Comparison of ENCODE assay signal across 13 mouse cellular contexts in genomic region chr9:115543665-115544064, GRCm38 (mm10).
DNase-seq lines count a peak whose midpoint lies in the region; ATAC-seq and TF ChIP-seq lines count a peak whose summit lies in the region.
"Had no signal": no experiment of that assay in that cellular context is flagged by ENCODE, and none has a peak within 500 bp of the region (broad histone marks: within the 10 kb centered on the region; RNA-seq: fewer than 3 reads in every experiment).

No protein-coding gene starts in this region.

- no peaks in the 10 kb centered on the region for H3K9me3 ChIP-seq in kidney, embryonic 15.5 days (replicated peaks)
- no peaks in the 10 kb centered on the region for H3K9me3 ChIP-seq in stomach, embryonic 15.5 days
- H3K9me3 ChIP-seq in stomach, postnatal 0 days (ENCODE audit: control insufficient read depth, low read length): no peaks in the 10 kb centered on the region
- H3K9me3 ChIP-seq in embryonic facial prominence, embryonic 10.5 days: peaks cover 4% of the 10 kb centered on the region; the same call in 1 of the 2 replicates

- TF ChIP-seq CTCF in stomach, postnatal 0 days (IDR thresholded peaks at IDR 0.05; ENCODE audit: low read depth): no peak

- peaks cover 19% of the 10 kb centered on the region for H3K4me1 ChIP-seq in kidney, embryonic 15.5 days
- H3K4me1 ChIP-seq in stomach, embryonic 15.5 days: peaks cover 3% of the 10 kb centered on the region; the same call in 1 of the 2 replicates
- no peaks in the 10 kb centered on the region for H3K4me1 ChIP-seq in stomach, postnatal 0 days (replicated peaks; ENCODE audit: control insufficient read depth, insufficient read depth)
- H3K4me1 ChIP-seq in embryonic facial prominence, embryonic 10.5 days: peaks cover 26% of the 10 kb centered on the region

- H3K4me3 ChIP-seq in kidney, embryonic 15.5 days (replicated peaks): no peak overlapping the region
- no peak overlapping the region for H3K4me3 ChIP-seq in stomach, embryonic 15.5 days (replicated peaks)
- no peak overlapping the region for H3K4me3 ChIP-seq in stomach, postnatal 0 days (ENCODE audit: low read depth, low read length)
- H3K4me3 ChIP-seq in embryonic facial prominence, embryonic 10.5 days: no peak overlapping the region
- H3K4me3 ChIP-seq: limb, embryonic 12.5 days; megakaryocyte, embryonic 14.5 days had no signal

- H3K4me2 ChIP-seq in kidney, embryonic 15.5 days: no peak overlapping the region
- H3K4me2 ChIP-seq in stomach, embryonic 15.5 days: no peak overlapping the region
- no peak overlapping the region for H3K4me2 ChIP-seq in stomach, postnatal 0 days (replicated peaks; ENCODE audit: low read depth)
- H3K4me2 ChIP-seq: limb, embryonic 12.5 days had no signal

- ATAC-seq in kidney, embryonic 15.5 days (replicated peaks; ENCODE audit: low FRiP score): no peak
- ATAC-seq in stomach, embryonic 15.5 days (ENCODE audit: insufficient read depth, low FRiP score, low read depth): peak; percentile 39; the same call in 1 of the 2 replicates
- ATAC-seq in stomach, postnatal 0 days (ENCODE audit: low FRiP score, low TSS enrichment): no peak
- ATAC-seq: activated CD4-positive, CD25-positive, alpha-beta regulatory T cell, adult 4 months; CD4-positive, CD25-positive, alpha-beta regulatory T cell, adult 4 months; forebrain, postnatal 0 days had no signal

- no peak for TF ChIP-seq EP300 in stomach, postnatal 0 days (optimal IDR thresholded peaks at IDR 0.05)

- WGBS in kidney, embryonic 15.5 days: 46% methylated on average over 9 of the region's 9 CpGs
- WGBS in stomach, embryonic 15.5 days: 46% methylated on average over 9 of the region's 9 CpGs
- 48% methylated on average over 9 of the region's 9 CpGs for WGBS in stomach, postnatal 0 days
- WGBS in embryonic facial prominence, embryonic 10.5 days: 77% methylated on average over 9 of the region's 9 CpGs

- no peak overlapping the region for H3K9ac ChIP-seq in kidney, embryonic 15.5 days
- H3K9ac ChIP-seq in stomach, embryonic 15.5 days: no peak overlapping the region
- no peak overlapping the region for H3K9ac ChIP-seq in stomach, postnatal 0 days (ENCODE audit: low read length)
- H3K9ac ChIP-seq: forebrain, postnatal 0 days; limb, embryonic 12.5 days had no signal

- DNase-seq in kidney, postnatal 10 days: peak; percentile 22
- DNase-seq in stomach, postnatal 0 days (ENCODE audit: low spot score): no peak
- DNase-seq in embryonic facial prominence, embryonic 10.5 days (ENCODE audit: low spot score): no peak
- peak; percentile 49 to 75 for DNase-seq in lung, postnatal 4 days
- no peak for DNase-seq in c-Kit-positive CD71-positive TER-119-positive erythroid progenitor cells, embryonic 14.5 days (ENCODE audit: low spot score)
- DNase-seq: forebrain, postnatal 0 days; right cerebral cortex, postnatal 4 days had no signal

- H3K27ac ChIP-seq in kidney, embryonic 15.5 days: no peak overlapping the region
- H3K27ac ChIP-seq in stomach, embryonic 15.5 days: no peak overlapping the region
- no peak overlapping the region for H3K27ac ChIP-seq in stomach, postnatal 0 days (replicated peaks)
- H3K27ac ChIP-seq in embryonic facial prominence, embryonic 10.5 days (replicated peaks): peak overlapping the region; percentile 24; the same call in 1 of the 2 replicates
- H3K27ac ChIP-seq: limb, embryonic 12.5 days had no signal

- H3K36me3 ChIP-seq in kidney, embryonic 15.5 days: no peaks in the 10 kb centered on the region
- no peaks in the 10 kb centered on the region for H3K36me3 ChIP-seq in stomach, embryonic 15.5 days
- H3K36me3 ChIP-seq in stomach, postnatal 0 days (ENCODE audit: control insufficient read depth, insufficient read depth, low read length): no peaks in the 10 kb centered on the region
- no peaks in the 10 kb centered on the region for H3K36me3 ChIP-seq in embryonic facial prominence, embryonic 10.5 days (replicated peaks)
- H3K36me3 ChIP-seq: limb, embryonic 12.5 days had no signal

- H3K27me3 ChIP-seq in kidney, embryonic 15.5 days: no peaks in the 10 kb centered on the region
- H3K27me3 ChIP-seq in stomach, embryonic 15.5 days (replicated peaks): no peaks in the 10 kb centered on the region
- H3K27me3 ChIP-seq in stomach, postnatal 0 days (ENCODE audit: control insufficient read depth, insufficient read depth, low read length): no peaks in the 10 kb centered on the region
- H3K27me3 ChIP-seq in embryonic facial prominence, embryonic 10.5 days (replicated peaks; ENCODE audit: low read depth, poor library complexity, severe bottlenecking): no peaks in the 10 kb centered on the region
- H3K27me3 ChIP-seq: limb, embryonic 12.5 days had no signal

Comparison
In these comparisons a context has a peak if more than half of its experiments do, and no peak if none do; other contexts are left out.
1. DNase-seq: peak in kidney, postnatal 10 days (single experiment) and lung, postnatal 4 days (2 of 2); none in stomach, postnatal 0 days (single experiment), embryonic facial prominence, embryonic 10.5 days (single experiment) and c-Kit-positive CD71-positive TER-119-positive erythroid progenitor cells, embryonic 14.5 days (single experiment).